Mouse (Mus musculus) midbrain, embryonic 16.5 days (tissue): ENCODE results near the gene Chst8. TPM values are rescaled to one million over a fixed set of nuclear protein-coding genes. Genes with fewer than 3 reads are reported as not detected.

Experiments used
- ATAC-seq: fragments of 200-750 bp; cut with Nextera tagmentation; 2 replicates; pipeline ENCODE4 v1.8.0; 2017; ENCODE audit warnings: moderate TSS enrichment
- H3K27ac ChIP-seq: fragments of 300-500 bp; sonication (generic); 2 replicates; pipeline ENCODE4 v1.5.1; 2014; ENCODE audit warnings: mild to moderate bottlenecking, low read length, mixed read lengths
- H3K27me3 ChIP-seq: fragments of 300-500 bp; sonication (generic); 2 replicates; pipeline ENCODE4 v1.6.1; 2014; ENCODE audit warnings: low read depth, low read length, mixed read lengths; ENCODE audit not compliant: control insufficient read depth, insufficient read depth
- H3K36me3 ChIP-seq: fragments of 300-500 bp; sonication (generic); 2 replicates; pipeline ENCODE4 v1.6.1; 2014; ENCODE audit warnings: mild to moderate bottlenecking, low read length, moderate library complexity, mixed read lengths; ENCODE audit not compliant: control insufficient read depth, insufficient read depth
- H3K4me1 ChIP-seq: fragments of 300-500 bp; sonication (generic); 2 replicates; pipeline ENCODE4 v1.6.1; 2014; ENCODE audit warnings: mild to moderate bottlenecking, low read length, mixed read lengths; ENCODE audit not compliant: control insufficient read depth, insufficient read depth
- H3K4me2 ChIP-seq: fragments of 300-500 bp; sonication (generic); 2 replicates; pipeline ENCODE4 v1.6.1; 2014; ENCODE audit warnings: mild to moderate bottlenecking, low read length, mixed read lengths
- H3K4me3 ChIP-seq: fragments of 300-500 bp; sonication (generic); 2 replicates; pipeline ENCODE4 v1.5.1; 2014; ENCODE audit warnings: low read depth, mild to moderate bottlenecking, low read length, moderate library complexity, mixed read lengths
- H3K9ac ChIP-seq: fragments of 300-500 bp; sonication (generic); 2 replicates; pipeline ENCODE4 v1.6.1; 2014; ENCODE audit warnings: low read depth, low read length, mixed read lengths
- H3K9me3 ChIP-seq: fragments of 300-500 bp; sonication (generic); replicated peaks from 2 replicates; pipeline ENCODE4 v1.6.1; 2014; ENCODE audit warnings: mild to moderate bottlenecking, low read length, mixed read lengths; ENCODE audit not compliant: control insufficient read depth, poor library complexity, severe bottlenecking
- WGBS: fragments of 180-500 bp; shearing (Covaris S2); extraction: QIAGEN DNeasy Blood & Tissue Kit; methylation state at CpG from one replicate; pipeline ENCODE4 v1.1.7; 2014; 5-methylcytosine and 5-hydroxymethylcytosine counted together
- polyA plus RNA-seq: library from polyadenylated mRNA; unstranded; fragments of >200 nt; fragmentation: Nextera tagmentation; extraction: Ambion mirVana; gene quantifications from 2 replicates; pipeline ENCODE4 v1.2.1, GENCODE M21; 2015

Chst8 gene
- polyA plus RNA-seq, 1 experiment from 2014 or later = 12.7 TPM

DNA sequence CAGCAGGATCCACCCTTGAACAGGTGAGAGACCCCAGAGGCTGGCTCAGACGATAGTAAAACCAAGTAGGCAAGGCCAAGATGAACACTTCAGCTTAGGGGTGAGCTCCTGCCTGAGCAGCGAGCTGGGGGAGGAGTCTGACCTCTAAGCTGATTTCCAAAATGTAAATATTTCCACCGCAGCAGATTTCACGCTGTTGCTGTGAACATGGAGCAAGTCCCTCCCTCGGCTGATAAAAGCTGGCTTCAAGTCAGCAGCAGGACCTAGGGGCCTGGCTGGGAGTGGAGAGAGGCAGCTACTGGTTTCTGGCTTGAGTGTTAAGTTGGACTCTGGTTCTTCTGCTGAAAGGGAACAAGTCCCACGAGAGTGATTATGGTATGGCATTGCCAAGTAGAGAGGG, 123.5 kb downstream of the Chst8 start:
- Histone ChIP-seq H3K4me3 (no peak overlapping the region), H3K36me3 (no peaks in the 10 kb centered on the region), H3K4me1 (peaks cover 7% of the 10 kb centered on the region; the same call in 1 of the 2 replicates), H3K9ac (no peak overlapping the region), H3K4me2 (no peak overlapping the region), H3K9me3 (no peaks in the 10 kb centered on the region), H3K27me3 (no peaks in the 10 kb centered on the region), H3K27ac (no peak overlapping the region)
- no peak for ATAC-seq
- 28% methylated on average over 6 of the region's 6 CpGs for WGBS

DNA sequence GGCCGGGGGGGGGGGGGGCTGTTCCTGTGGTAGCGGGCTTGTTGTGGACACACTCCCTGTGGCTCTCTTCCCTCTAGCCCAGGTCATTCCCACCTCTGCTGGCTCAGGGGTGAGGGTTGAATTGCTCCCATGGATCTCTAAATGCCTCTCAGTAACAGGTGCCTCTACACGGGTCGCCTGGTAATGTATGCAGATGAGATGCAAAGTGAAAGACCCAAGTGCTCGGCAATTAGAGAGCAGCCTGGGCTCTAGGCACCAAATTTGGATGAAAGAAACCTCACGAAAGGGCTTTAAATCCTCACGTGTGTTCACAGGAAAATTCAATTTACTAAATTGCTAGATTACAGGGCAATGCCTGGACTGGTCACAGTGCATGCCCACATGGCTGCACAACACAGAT, 126.7 kb downstream of the Chst8 start:
- ATAC-seq = no peak
- no peak overlapping the region for H3K4me3 ChIP-seq
- 26% methylated on average over 7 of the region's 7 CpGs for WGBS
- H3K36me3 ChIP-seq = no peaks in the 10 kb centered on the region
- no peak overlapping the region for H3K4me2 ChIP-seq
- H3K9me3 ChIP-seq = no peaks in the 10 kb centered on the region
- no peak overlapping the region for H3K9ac ChIP-seq
- no peaks in the 10 kb centered on the region for H3K27me3 ChIP-seq
- H3K27ac ChIP-seq = no peak overlapping the region
- H3K4me1 ChIP-seq = peaks cover 5% of the 10 kb centered on the region; the same call in 1 of the 2 replicates

DNA sequence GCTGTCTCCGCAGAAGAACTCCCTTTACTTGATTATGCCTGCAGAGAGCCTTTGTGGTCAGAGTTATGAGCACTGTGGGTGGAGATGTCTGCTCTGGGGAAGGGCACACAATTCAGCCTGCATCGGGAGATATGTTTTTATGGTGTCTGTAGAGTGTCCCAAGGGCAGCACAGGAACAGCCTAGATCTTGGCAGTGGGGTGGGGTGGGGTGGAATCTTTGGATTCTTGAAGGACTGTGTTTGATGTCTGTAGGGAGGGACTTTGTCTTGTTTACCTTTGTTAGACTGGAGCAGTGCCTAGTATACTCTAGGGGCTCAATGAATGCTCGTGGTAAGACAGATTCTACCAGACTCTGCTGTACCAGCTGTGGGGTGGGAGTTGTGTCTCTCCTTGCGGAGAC, 127.3 kb downstream of the Chst8 start:
- H3K9ac ChIP-seq = no peak overlapping the region
- no peak for ATAC-seq
- H3K4me1 ChIP-seq = peaks cover 11% of the 10 kb centered on the region

DNA sequence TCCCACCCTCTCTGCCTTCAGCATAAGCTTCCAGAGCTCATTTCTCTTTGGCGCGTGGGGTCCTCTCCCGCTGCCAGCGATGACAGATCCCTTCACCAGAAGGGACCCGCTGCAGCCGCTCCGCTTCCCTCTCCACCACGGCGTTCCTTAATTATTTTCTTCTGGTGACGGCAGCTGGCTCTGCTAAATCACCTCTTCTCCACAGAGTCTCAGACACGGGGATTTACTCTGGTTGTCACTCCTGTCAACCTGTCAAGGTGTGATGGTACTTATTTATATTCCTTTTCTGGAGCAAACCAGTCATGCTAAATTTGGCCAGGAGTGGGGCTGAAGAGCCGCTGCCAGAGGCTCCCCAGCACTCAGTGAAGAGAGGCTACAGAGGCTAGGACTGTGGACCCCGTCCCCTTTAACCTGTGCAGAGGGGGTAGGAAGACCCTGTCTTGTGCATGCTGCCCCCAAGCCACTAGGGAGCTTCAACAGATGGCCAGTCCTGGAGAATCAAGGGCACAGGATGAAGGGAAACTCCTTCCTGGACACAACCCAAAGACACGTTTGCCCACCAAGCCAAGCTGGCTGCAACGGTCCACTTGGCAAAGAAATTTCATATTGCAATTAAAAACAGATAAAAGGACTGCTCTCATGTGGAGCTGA, 131.6 kb downstream of the Chst8 start:
- Histone ChIP-seq H3K9me3 (no peaks in the 10 kb centered on the region), H3K9ac (no peak overlapping the region), H3K27me3 (no peaks in the 10 kb centered on the region), H3K36me3 (no peaks in the 10 kb centered on the region), H3K4me1 (peaks cover 16% of the 10 kb centered on the region), H3K4me2 (peak overlapping the region; percentile 18; the same call in 1 of the 2 replicates), H3K4me3 (no peak overlapping the region), H3K27ac (peak overlapping the region; percentile 64)
- 46% methylated on average over 15 of the region's 15 CpGs for WGBS
- ATAC-seq = peak; percentile 64

More for the DNA sequence above, 127.3 kb downstream of the Chst8 start:
- H3K4me3 ChIP-seq = no peak overlapping the region
- no peaks in the 10 kb centered on the region for H3K9me3 ChIP-seq
- no peak overlapping the region for H3K4me2 ChIP-seq
- H3K36me3 ChIP-seq = no peaks in the 10 kb centered on the region
- H3K27me3 ChIP-seq = no peaks in the 10 kb centered on the region
- WGBS = 69% methylated on average over 4 of the region's 4 CpGs
- H3K27ac ChIP-seq = no peak overlapping the region

DNA sequence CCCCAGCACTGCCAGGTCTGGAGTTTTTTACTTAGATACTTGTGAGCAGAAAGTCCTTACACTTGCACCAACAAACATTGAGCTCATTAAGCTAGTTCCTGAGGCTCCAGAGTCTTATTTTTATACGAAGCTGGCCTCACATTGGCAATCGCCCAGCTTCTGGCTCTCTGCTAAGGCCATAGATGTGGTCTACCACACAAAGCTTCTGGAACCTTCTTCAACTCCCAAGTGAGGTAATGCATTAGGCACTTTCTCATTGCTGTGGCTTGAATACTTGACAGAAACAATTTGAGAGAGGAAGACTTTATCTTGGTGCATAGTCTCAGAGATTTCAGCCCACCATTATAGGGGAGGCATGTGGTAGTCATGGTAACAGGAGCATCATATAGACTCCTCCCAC, 132.6 kb downstream of the Chst8 start:
- no peak for ATAC-seq
- Histone ChIP-seq H3K27me3 (peaks cover 9% of the 10 kb centered on the region), H3K9me3 (no peaks in the 10 kb centered on the region), H3K4me3 (no peak overlapping the region), H3K4me1 (peaks cover 19% of the 10 kb centered on the region), H3K36me3 (no peaks in the 10 kb centered on the region), H3K27ac (no peak overlapping the region), H3K9ac (no peak overlapping the region), H3K4me2 (no peak overlapping the region)
- WGBS = 68% methylated on average over 2 of the region's 2 CpGs

DNA sequence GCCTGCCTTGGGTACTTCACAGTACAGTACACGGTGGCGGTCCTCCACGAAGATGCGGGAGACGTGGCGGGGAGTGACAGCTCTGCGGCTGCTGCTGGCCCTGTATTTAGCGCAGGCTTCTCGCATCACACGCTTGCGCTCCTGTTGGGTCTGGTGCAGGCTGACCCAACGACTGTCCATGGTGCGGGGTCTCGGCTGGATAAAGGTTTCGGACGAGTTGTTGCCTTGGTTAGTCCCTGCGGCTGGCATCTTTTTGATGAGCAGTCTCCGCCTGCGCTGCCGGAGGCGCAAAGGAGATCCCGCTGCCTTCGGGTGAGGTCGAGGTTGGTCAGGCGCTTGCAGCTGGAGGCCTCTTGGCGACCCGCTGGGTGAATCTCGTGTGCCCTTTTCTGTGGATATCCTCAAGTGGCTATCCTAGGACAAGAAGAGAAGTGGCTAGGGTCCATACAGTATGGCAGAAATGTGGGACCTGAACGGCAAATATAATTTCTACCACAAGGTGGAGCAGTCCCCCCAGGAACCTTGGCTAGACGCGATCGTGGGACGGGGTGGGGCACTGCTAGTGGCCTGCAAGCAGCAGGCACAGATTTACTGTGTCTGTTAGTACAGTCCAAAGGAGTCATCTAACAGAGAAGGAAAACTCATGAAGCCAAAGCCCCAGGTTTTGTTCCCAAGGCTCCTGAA, 136.5 kb downstream of the Chst8 start:
- peaks cover 19% of the 10 kb centered on the region for H3K4me1 ChIP-seq
- H3K36me3 ChIP-seq = no peaks in the 10 kb centered on the region
- H3K4me2 ChIP-seq = peak overlapping the region; percentile 54
- H3K27ac ChIP-seq = no peak overlapping the region
- ATAC-seq = peak; percentile 37; the same call in 1 of the 2 replicates
- H3K9me3 ChIP-seq = no peaks in the 10 kb centered on the region
- H3K4me3 ChIP-seq = peak overlapping the region; percentile 32
- 4% methylated on average over 33 of the region's 33 CpGs for WGBS
- peaks cover 27% of the 10 kb centered on the region for H3K27me3 ChIP-seq
- H3K9ac ChIP-seq = peak overlapping the region; percentile 28

DNA sequence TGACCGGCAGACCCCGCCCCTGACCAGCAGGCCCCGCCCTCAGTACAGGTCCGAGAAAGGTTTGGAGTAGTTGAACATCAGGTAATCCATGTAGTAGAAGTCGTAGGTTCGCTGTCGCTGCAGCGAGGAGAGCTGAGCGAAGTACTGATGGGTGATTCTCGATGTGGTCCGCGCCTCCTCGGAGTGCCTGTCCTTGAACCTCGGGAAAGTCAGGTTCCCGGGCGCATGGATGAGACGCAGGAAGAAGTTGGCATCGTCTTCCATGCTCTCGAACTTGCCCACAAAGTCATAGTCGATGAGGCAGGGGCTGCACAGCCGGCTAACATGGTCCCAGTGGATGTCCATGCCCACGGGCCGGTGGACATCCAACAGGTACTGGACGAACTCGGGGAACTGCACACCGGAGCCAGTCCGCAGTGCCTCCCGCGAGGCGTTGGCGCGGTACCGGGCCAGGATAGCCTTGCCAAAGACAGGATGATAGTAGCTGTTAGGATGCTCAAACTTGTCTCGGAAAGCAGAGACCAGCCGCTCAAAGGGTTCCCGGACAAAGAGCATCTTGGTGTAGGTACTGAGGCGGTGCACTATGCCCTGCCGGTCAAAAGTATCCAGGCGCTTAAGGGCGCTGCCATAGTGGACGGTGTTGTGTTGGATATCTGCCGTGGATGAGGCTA, 137.3 kb downstream of the Chst8 start:
- Histone ChIP-seq H3K4me2 (peak overlapping the region; percentile 54), H3K27me3 (peaks cover 27% of the 10 kb centered on the region), H3K27ac (no peak overlapping the region), H3K36me3 (no peaks in the 10 kb centered on the region), H3K4me3 (peak overlapping the region; percentile 32), H3K4me1 (peaks cover 12% of the 10 kb centered on the region), H3K9ac (peak overlapping the region; percentile 28; the same call in 1 of the 2 replicates), H3K9me3 (no peaks in the 10 kb centered on the region)
- no peak for ATAC-seq
- WGBS = 13% methylated on average over 42 of the region's 42 CpGs

DNA sequence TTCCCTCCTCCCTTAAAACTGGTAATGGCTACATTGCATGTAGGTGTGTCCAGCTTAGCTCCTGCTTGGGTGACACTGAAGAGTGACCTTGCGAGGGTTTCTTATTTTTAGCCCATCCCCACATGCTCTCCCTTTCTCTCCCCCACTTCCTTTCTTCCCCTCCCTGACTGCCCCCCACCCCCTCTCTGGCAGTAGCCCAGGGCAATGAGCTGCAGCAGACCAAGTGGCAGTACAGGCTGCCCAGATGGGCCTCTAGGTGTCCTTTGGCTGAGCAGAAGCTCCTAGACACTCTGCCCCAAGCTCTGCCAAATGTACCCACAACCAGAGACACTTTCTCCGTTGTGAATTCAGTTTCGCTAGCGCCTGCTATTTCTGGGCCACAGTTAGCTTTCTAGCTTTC, 139.6 kb downstream of the Chst8 start:
- H3K9ac ChIP-seq = no peak overlapping the region
- ATAC-seq = no peak
- no peak overlapping the region for H3K4me3 ChIP-seq
- H3K9me3 ChIP-seq = no peaks in the 10 kb centered on the region
- 87% methylated on average over 4 of the region's 4 CpGs for WGBS
- no peak overlapping the region for H3K27ac ChIP-seq
- H3K36me3 ChIP-seq = no peaks in the 10 kb centered on the region
- no peak overlapping the region for H3K4me2 ChIP-seq
- H3K27me3 ChIP-seq = peaks cover 27% of the 10 kb centered on the region
- peaks cover 11% of the 10 kb centered on the region; the same call in 1 of the 2 replicates for H3K4me1 ChIP-seq

DNA sequence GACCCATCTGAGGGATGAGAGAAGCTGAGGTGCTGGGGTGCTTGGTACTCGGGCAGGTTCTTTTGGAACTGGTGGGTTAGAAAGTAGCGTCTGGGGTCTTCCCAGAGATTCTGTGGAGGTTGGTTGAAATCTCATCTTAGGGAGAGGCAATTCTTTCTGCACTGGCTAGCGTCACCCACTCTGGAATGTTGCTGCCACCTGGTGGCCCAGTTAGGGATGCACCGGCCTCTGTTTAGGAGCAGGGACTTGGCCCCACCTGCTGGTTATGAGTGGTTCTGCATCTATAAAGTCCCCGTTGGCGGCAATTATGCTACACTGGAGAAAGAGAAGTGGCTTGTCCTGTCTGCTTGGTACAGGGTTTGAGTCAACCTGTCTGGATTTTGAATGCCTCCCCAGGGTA, 140.6 kb downstream of the Chst8 start:
- H3K4me3 ChIP-seq = no peak overlapping the region

More for the DNA sequence above, 140.6 kb downstream of the Chst8 start:
- Histone ChIP-seq H3K4me2 (no peak overlapping the region), H3K4me1 (peaks cover 11% of the 10 kb centered on the region; the same call in 1 of the 2 replicates), H3K36me3 (no peaks in the 10 kb centered on the region), H3K9me3 (no peaks in the 10 kb centered on the region), H3K9ac (no peak overlapping the region), H3K27ac (no peak overlapping the region), H3K27me3 (peaks cover 27% of the 10 kb centered on the region)
- 1% methylated on average over 6 of the region's 6 CpGs for WGBS
- peak; percentile 69 for ATAC-seq
